Mouse (Mus musculus): ENCODE measurements around the gene Gm19935.

The Gm19935 gene

DNA sequence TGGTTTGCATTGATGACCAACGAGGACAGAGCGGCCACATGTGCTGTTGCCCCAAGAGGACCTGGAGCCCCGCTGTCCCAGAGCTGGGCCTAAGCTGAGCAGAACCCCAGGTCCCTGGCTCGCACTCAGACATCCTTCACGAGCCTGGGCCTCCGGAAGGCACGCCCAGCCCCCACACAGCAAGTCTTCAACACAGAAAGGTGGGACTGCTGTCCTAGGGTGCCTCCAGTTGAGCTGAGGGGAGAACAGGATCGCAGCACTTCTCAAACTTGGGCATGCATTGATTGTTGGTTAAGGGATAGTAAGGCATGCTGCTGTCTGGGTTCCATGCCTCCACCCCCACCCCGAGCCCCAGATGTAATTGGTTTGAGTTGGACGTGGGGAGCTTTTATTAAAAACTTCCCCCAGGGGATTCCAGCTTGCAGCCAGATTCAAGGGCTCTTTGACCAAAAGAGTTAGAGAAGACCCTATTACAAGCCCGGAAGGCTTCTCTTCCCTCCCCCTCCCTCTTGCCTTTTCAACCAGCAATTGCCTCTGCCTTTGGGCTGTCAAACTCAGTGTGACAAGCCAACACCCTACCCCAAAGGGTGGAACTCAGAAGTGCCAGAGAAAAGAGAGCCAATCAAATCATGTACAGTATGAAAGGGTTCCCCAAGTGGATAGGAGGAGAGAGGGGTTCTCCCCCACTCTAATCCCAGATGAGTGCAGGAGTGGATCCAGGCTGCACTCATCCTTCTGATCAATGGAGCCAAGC, 12.0 kb upstream of the Gm19935 start:
- DNase-seq, result no peak

DNA sequence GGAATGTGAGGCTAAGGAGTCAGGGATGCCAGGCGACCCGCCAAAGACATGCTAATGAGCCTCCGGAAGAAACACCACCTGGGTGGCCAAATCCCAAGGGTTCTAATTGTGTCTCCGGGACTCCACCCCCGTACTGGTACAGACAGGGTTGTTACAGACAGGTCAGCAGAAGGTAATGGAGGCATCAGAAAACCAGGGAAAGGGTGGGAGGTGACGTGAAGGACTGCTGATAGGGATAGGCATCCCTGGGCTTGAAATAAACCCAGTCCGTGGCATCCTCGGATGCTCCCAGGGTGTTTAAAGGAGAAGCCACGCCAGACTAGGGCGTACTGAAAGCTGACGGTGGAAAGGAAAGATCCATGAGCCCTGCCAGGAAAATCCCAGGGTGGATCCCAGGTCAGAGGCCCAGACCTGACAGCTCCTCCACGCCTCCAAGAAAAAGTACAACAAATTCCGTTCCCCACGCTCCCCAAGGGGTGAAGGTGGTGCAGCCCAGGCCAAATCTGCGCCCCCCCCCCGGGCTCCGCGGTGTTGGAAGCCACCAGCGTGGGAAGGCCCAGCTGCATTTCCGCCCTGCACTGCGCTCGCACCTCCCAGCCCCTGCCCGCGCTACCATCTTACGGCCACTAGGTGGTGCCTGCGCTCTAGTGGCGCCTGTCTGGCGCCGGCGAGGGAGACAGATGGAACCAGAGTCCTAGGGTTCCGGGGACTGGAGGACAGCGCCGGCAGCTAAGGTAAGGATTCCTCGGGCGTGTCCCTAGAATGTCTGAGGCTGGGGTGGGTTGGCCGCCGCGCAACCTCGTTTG, 11.2 kb upstream of the Gm19935 start, which contains the start of gene Chd9:
Gene Chd9, plus strand, starts transcription at position 172 of the 806 bp plus-strand sequence.
- peak; percentile 98 for DNase-seq

DNA sequence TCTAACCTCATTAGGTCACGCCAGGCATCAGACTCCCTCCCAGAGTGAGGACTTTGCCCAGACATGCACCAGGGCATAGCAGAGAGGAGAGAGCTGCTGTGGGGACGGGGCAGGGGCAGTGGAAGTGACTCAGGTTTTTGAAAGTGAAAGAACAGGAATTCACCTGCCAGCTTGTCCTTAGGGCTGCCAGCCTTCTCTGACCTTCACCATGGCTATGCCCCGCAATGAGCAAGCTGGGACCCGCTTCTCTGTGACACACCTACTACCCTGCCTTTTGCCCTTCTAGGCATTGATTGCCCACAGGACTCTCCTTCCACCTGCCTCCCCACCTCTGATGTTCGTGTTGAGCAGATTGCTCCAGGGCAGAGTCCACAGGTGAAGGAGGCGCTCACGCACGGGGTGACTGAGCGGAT, 8.3 kb upstream of the Gm19935 start:
- DNase-seq, result peak; percentile 64

DNA sequence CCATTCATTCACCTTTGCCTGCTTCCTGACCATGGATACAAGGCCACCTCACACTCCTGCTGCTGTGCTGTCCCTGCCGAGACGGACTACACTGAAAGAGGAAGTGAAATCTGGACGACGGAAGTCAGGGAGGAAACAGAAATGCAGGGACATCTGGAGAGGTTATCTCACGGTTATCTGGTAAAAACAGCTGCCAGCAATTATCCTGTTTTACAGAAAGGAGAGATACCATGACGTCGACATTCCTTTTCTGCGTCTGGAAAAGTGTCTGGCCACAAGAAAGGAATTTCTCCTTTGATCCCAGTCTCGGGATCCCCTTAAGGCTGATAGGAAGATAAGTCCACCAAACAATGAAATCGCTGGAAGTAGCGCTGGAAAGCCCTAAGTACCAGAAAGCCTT, 5.2 kb upstream of the Gm19935 start:
- peak; percentile 46 for DNase-seq

DNA sequence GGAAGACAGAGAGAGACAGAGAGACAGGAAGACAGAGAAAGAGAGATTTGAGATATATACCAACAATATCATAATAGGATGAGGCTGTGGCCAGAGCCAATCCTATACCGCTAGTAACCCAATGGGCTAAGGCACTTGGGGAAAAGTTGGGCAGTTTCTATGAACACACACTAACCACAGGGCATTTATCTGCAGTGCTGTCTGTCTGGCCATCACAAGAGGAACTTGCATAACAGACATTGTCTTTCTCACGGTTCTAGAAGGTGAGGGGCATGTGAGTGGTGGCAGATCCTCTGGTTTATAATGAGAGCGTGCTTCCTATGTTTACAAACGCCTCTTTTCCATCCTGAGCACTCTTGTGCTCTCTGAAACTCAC, 3.1 kb upstream of the Gm19935 start:
- DNase-seq, result no peak

DNA sequence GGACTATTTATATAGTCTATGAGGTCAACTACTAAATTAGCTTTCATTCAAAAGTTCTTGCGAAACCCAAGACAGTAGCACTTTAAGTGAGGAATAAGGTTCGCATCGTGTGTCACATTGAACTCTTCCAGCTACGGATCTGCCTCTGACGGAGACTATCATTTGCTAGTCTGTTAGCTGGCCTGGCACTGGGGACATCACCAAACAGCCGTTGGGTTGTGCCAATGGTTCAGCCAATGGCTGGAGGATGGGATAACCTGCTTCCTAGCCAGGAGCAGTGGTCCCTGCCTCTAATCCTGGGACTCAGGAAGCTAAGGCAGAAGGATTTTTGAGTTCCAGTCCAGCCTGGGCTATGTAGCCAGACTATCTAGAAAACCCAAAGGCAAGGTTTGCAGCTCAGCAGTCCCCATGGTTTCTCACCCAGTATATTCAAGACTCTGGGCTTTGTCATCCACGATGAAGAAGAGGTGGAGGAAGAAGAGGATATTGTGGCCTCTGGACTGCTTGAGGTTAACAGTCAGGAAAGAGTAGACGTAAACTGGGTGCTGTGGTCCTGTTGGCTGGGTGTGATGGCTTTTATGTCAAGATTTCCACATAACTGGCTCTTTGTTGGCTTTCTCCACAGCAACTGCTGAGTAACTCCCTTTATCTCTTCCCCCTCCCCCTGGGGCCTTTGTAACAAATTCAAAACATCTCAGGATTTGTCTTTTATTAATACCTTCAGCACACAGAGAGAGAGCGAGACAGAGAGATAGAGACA, 2.5 kb upstream of the Gm19935 start:
- DNase-seq, result no peak

DNA sequence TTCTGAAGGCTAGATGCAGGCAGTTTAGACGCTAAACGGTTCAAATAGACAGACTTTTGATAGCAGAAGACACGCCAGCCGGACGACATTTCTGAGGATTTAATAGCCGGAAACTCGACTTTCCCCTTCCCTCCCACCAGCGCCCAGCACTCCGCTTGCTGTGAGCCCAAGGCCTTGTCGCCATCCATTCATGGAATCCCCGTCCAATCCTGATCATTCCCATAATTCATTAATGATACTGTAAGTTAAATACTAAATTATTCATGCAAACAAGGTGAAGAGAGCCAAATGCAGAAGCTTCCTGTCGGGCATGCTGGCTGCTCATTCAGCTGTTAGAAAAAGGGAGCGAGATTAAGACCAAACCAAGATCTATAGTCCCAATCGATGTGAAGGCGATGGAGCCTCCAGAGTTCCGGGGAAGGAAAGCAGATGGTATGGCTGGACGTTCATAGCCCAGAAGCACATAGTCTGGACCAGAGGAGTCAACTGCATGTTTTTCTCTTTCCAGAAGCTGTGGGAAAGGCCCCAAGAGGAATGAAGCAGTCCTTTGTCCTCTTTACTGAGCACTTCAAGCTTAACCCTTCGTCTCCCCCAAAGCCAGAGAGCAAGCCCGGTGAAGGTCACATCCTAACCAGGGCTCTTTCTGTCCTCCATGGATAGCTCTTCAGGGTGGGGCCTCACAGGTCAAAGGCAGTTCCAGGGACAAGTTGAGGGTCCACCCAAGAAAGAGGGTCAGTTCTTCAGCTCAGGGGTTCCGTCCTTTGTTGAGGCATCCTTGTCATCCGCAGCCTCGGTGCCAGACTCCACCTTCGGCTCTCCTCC, 921 bp downstream of the Gm19935 start:
- DNase-seq, result peak; percentile 38

DNA sequence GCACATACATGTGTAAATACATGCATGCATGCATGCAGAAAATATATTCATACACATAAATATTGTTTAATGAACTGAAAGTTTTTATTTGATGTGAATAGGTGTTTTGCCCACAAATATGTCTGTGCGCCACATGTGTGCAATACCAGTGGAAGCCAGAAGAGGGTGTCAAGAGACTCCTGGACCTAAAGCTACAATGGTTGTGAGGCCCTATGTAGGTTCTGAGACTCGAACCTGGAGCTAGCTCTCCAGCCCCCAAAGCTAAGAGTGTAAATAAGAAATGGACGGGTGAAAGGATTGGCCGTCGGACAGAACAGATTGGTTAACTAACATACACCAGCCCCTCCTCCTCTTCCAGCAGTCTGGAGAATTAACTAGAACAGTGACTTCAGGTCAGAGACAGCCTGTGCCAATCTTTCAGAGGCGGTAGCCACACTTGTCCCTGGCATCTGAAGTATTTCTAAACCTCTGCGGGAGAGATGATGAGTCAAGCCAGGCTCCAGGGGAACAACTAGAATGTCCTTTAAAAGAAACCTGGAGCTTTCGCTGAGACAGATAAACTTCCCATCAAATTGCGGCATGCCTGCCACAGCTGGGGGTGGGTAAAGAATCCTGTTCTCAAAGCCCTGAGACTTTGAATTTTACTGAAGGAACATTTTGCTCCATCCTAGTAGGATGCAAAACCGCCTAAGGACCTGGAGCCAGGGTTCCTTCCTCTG, 3.4 kb downstream of the Gm19935 start:
- DNase-seq, result no peak

DNA sequence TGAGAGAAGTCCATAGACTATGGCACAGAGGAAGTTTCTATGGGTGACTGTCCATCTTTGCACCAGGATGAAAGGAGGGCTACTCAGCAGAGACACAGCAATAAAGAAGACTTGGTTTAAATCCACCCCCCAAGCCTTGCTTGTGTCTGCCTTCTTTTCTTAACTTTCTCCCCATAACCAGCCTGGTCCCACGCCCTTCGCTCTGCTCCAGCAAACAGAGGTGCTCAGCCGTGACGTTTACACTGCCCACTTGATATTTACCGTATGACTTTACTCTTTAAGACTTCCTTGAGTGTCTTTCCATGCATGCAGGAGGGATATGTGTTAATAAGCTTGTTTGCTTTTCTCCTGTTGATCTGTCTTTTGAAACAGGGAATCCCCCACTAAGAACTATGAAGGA, 17.7 kb downstream of the Gm19935 start:
- DNase-seq, result peak; percentile 38

DNA sequence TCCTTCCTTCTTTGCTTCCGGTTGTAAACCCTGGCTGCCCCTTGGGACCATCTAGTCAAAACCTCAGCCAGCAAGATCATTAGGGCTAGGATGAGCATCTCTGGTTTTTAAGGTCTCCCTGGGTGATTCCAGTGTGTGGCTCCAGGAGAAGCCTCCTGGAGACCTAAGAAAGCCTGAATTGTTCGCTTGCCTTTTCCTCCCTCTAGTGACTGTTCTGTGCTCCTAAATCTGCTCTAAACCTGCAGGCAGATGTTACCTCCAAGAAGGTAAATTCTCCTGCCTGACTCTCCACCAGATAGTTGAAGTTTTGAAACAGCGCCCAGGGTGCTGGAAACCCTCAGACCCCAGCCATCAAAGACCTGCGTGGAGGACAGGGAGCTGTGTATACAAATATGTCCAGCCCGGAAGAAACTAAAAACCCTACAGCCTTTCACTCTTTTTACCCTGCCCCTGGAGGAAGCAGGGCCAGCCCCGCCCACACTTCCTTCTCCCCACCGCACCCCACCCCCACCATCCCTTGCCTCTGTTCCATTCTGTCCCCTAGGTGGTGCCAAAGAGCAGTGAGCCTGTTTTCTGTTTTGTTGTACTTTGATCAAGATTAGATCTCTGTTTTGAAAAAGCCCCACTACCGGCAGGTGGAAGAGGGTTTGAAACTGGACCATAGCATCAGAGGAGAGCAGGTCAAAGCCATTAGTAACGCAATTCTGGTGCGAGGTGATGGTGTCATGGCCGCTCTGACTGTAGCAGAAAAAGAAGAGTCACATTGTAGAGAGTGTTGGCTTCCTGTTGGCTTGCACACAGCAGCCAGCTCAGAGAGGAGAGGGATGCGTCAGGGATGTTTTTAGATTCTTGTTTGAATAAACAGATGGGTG, 22.0 kb downstream of the Gm19935 start:
- DNase-seq, result peak; percentile 88

DNA sequence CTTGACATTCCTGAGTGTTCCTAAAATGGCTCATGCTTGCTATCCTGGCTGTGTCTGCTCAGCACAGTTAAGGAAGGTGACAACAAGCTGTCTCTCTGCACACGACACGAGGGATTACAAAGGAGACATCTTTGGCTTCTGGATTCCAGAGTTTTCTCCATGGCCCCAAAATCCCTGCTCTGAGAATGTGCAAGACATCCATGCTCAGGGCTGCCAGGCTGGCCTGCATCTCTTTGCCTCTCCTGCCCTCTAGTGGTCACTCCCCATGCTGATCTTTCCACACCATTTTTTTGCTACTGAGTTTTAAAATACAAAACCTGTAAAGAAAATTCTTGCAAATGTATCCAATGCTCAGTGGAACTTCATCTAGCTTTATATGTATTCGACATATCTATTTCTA, 23.5 kb downstream of the Gm19935 start:
- peak; percentile 89 for DNase-seq

DNA sequence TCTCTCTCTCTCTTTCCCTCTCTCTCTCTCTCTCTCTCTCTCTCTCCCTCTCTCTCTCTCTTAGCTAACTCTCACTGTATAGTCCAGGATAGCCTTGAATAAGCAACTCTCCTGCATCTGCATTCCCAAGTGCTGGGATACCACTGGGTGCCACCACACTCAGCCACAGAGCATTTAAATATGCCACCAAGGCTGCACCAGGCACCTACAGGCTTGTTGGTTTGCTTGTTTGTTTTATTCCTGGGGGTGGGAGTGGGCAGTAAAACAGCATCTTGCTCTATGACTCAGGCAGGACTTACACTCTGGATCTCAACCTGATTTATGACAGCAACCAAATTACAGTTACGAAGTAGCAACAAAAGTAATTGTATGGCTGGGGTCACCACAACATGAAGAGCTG, 25.6 kb downstream of the Gm19935 start:
- DNase-seq, result no peak

DNA sequence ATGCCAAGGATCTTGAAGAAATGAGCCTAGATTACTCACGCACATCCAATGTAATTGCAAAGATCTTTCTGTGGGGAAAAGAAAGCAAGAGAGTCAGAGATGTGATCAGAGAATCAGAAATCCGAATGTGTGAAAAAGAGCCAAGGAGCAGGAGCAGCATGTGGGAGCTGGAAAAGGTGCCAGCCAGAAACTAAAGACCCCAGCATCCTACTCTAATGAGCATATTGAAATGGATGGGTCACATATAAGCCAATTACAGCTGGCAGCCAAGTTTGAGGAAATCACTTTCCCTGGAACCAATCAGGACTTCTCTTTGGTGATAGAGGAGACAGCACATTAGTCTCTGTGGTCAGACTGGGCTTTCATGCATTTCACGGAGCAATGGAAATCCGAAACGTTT, 47.4 kb downstream of the Gm19935 start:
- no peak for DNase-seq

Measured in kidney, postnatal 10 days (tissue).